Mouse (Mus musculus) liver, postnatal 0 days (tissue): Measurements from ENCODE around the gene Id3.

Experiments used
- CTCF ChIP-seq: sonication (generic); IDR thresholded peaks from 2 replicates; pipeline ENCODE4 v1.5.1; 2016; ENCODE audit warnings: antibody characterized with exemption, low read depth
- EP300 ChIP-seq: IDR thresholded peaks from 2 replicates; pipeline ENCODE4 v1.6.1; 2016; ENCODE audit warnings: antibody characterized with exemption, low read depth, mild to moderate bottlenecking

DNA sequence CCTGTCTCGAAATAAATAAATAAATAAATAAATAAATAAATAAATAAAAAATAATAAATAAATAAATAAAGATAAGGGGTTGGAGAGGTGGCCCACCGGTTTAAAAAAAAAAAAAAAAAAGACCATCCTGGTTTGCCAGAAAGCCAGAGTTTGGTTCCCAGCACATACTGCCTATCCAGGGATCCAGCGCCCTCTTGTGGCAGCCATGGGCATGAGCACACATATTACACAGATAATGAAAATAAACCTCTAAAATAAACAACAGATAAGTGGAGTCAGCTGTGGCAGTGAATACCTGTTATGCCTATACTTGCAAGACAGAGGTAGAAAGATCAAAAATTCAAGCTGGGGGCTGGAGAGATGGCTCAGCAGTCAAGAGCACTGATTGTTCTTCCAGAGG is 6.4 kb downstream of the Id3 start:
- TF ChIP-seq CTCF (peak; percentile 86), EP300 (no peak)
